Mouse (Mus musculus): ENCODE results near the gene Slc41a2. TPM values are rescaled to one million over a fixed set of nuclear protein-coding genes. Genes with fewer than 3 reads are reported as not detected.

Slc41a2 gene
- polyA plus RNA-seq, 1 experiment from 2014 or later: 0.08 TPM

DNA sequence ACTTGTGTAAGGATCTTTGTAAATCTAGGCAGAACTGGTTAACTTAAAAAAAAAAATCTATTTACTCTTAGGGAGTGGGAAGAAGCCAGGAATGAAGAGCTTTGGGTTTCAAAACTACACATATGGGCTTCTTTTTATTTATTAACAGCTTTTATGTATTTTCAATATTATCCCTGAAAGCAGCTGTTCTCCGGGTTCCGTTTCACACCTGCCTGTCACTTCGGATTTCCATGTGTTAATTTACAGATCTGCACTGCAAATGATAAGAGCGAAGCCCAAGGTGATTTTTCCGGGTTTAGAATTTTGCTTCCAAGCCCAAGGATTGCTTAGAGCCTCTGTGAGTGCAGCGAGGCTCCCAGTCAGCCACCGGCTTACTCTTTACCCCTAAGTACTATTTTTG, 129.2 kb downstream of the Slc41a2 start:
- ATAC-seq (replicated peaks; ENCODE audit: low FRiP score) (no peak), DNase-seq (ENCODE audit: low spot score) (no peak)
- Histone ChIP-seq H3K4me2 (no peak overlapping the region), H3K36me3 (ENCODE audit: control insufficient read depth, insufficient read depth, low read length) (no peaks in the 10 kb centered on the region), H3K27me3 (replicated peaks; ENCODE audit: control insufficient read depth, insufficient read depth, low read length) (no peaks in the 10 kb centered on the region), H3K4me1 (replicated peaks; ENCODE audit: control insufficient read depth, insufficient read depth, low read length) (no peaks in the 10 kb centered on the region), H3K9ac (ENCODE audit: low read depth, low read length) (no peak overlapping the region), H3K4me3 (ENCODE audit: low read depth, low read length) (no peak overlapping the region), H3K9me3 (ENCODE audit: control insufficient read depth, low read length) (peaks cover 3% of the 10 kb centered on the region; the same call in 1 of the 2 replicates), H3K27ac (ENCODE audit: low read depth, low read length) (no peak overlapping the region)
- 79% methylated on average over 7 of the region's 7 CpGs for WGBS

DNA sequence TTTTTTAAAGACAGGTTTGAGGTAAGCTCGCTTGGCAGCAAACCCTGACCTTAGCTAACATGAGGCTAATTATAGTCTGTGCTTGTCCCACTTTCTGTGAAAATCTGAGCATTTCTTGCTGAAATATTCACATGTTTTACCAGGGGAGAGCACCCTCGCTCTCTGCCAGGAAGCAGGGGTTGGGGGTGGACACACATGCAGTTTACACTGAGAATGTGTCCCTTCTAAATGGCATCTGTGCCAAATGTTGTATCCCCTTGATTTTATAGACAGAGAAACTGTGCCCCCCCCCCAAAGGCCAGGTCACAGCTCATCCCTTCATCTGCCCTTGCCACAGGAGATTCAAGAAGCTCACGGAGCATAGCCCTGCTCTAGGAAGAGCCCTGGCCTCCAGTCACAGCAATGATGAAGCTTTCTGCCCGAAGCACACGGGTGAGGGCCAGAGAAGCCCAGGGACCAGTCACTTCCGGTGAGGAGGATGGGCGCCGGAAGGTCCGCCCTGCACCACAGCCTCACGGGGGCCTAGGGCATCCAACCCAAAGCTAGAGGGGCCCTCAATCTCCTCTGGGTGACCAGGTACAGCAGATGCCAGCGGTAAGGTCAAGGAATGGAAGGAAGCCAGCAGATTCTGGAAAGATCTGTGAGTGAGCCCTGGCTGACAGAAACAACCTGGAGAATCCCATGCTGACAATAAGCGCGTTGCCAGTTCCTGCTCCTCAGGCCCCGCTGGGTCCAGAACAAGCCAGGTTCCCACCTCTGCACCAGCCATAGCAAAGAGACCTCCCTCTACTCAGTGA, 134.6 kb downstream of the Slc41a2 start:
- H3K9ac ChIP-seq (ENCODE audit: low read depth, low read length): no peak overlapping the region

DNA sequence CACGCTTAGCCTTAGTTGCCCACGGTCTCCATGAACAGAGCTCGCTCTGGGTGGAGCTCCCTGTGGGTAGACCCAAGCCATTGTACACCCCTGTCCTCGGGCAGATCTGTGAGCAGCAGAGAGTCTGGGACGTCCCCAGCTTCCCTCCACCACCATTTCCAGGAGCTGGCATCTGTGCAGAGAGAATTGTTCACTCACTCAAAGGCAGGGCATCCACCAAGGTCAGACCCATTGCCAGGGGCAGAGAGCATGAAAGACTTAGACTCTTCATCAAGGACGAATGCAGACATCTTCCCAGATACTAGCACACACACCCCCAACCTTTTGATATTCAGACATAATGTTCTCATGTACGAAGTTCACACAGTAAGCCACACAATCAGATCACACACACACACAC, 136.2 kb downstream of the Slc41a2 start:
- no peak overlapping the region for H3K27ac ChIP-seq (ENCODE audit: low read depth, low read length)
- WGBS: 73% methylated on average over 7 of the region's 7 CpGs
- DNase-seq (ENCODE audit: low spot score): no peak
- no peaks in the 10 kb centered on the region for H3K36me3 ChIP-seq (ENCODE audit: control insufficient read depth, insufficient read depth, low read length)
- H3K9me3 ChIP-seq (ENCODE audit: control insufficient read depth, low read length): no peaks in the 10 kb centered on the region
- H3K4me1 ChIP-seq (replicated peaks; ENCODE audit: control insufficient read depth, insufficient read depth, low read length): no peaks in the 10 kb centered on the region; the same call in 1 of the 2 replicates
- no peak overlapping the region for H3K4me3 ChIP-seq (ENCODE audit: low read depth, low read length)
- no peak overlapping the region for H3K4me2 ChIP-seq
- H3K9ac ChIP-seq (ENCODE audit: low read depth, low read length): no peak overlapping the region
- no peaks in the 10 kb centered on the region for H3K27me3 ChIP-seq (replicated peaks; ENCODE audit: control insufficient read depth, insufficient read depth, low read length)
- no peak for ATAC-seq (replicated peaks; ENCODE audit: low FRiP score)

More for the DNA sequence above, 134.6 kb downstream of the Slc41a2 start:
- Histone ChIP-seq H3K4me1 (replicated peaks; ENCODE audit: control insufficient read depth, insufficient read depth, low read length) (no peaks in the 10 kb centered on the region), H3K27ac (ENCODE audit: low read depth, low read length) (no peak overlapping the region), H3K4me3 (ENCODE audit: low read depth, low read length) (no peak overlapping the region), H3K4me2 (no peak overlapping the region), H3K9me3 (ENCODE audit: control insufficient read depth, low read length) (no peaks in the 10 kb centered on the region), H3K36me3 (ENCODE audit: control insufficient read depth, insufficient read depth, low read length) (no peaks in the 10 kb centered on the region), H3K27me3 (replicated peaks; ENCODE audit: control insufficient read depth, insufficient read depth, low read length) (no peaks in the 10 kb centered on the region)
- ATAC-seq (replicated peaks; ENCODE audit: low FRiP score): no peak
- DNase-seq (ENCODE audit: low spot score): no peak
- 80% methylated on average over 14 of the region's 14 CpGs for WGBS

DNA sequence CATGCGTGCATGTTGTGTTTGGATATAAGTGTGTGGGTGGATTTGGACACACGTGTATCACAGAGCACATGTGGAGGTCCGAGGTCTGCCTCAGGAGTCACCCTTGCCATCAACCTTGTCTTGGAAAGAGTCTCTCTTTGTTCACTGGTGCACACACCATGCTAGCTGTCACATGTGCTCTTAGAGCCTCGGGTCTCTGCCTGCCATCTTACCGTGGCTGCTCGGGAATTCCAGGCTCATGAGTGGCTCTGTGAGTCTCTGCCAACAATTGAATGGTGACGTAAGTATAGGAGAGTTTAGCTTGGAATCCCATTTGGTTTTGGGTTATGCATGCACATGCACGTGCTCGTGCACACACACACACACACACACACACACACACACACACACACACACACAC, 138.4 kb downstream of the Slc41a2 start:
- Histone ChIP-seq H3K4me2 (no peak overlapping the region), H3K9ac (ENCODE audit: low read depth, low read length) (no peak overlapping the region), H3K4me1 (replicated peaks; ENCODE audit: control insufficient read depth, insufficient read depth, low read length) (no peaks in the 10 kb centered on the region; the same call in 1 of the 2 replicates), H3K27ac (ENCODE audit: low read depth, low read length) (no peak overlapping the region), H3K27me3 (replicated peaks; ENCODE audit: control insufficient read depth, insufficient read depth, low read length) (no peaks in the 10 kb centered on the region), H3K4me3 (ENCODE audit: low read depth, low read length) (no peak overlapping the region), H3K36me3 (ENCODE audit: control insufficient read depth, insufficient read depth, low read length) (no peaks in the 10 kb centered on the region), H3K9me3 (ENCODE audit: control insufficient read depth, low read length) (no peaks in the 10 kb centered on the region)
- ATAC-seq (replicated peaks; ENCODE audit: low FRiP score): no peak
- no peak for DNase-seq (ENCODE audit: low spot score)
- 83% methylated on average over 9 of the region's 9 CpGs for WGBS

DNA sequence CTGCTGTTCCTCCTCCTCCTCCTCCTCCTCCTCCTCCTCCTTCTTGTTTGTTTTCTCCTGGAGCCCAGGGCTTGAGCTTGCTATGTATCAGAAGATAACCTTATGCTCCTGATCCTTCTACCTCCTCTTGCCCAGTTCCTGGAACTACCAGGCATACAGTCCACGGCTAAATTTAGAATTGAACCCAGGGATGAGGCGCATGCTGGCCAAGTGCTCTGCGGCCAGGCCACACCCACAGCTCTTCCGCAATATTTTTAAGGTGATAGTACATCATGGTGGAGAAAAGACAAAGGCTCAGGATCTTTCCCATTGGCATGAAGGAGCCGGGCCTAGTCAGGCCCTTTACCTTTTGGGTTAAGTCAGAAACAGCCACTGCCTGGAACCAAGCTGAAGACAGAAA, 139.0 kb downstream of the Slc41a2 start:
- Histone ChIP-seq H3K27ac (ENCODE audit: low read depth, low read length) (no peak overlapping the region), H3K36me3 (ENCODE audit: control insufficient read depth, insufficient read depth, low read length) (no peaks in the 10 kb centered on the region), H3K9me3 (ENCODE audit: control insufficient read depth, low read length) (no peaks in the 10 kb centered on the region), H3K4me1 (replicated peaks; ENCODE audit: control insufficient read depth, insufficient read depth, low read length) (no peaks in the 10 kb centered on the region; the same call in 1 of the 2 replicates), H3K27me3 (replicated peaks; ENCODE audit: control insufficient read depth, insufficient read depth, low read length) (no peaks in the 10 kb centered on the region), H3K9ac (ENCODE audit: low read depth, low read length) (no peak overlapping the region), H3K4me3 (ENCODE audit: low read depth, low read length) (no peak overlapping the region), H3K4me2 (no peak overlapping the region)
- 53% methylated on average over 5 of the region's 5 CpGs for WGBS
- DNase-seq (ENCODE audit: low spot score) (no peak), ATAC-seq (replicated peaks; ENCODE audit: low FRiP score) (no peak)

DNA sequence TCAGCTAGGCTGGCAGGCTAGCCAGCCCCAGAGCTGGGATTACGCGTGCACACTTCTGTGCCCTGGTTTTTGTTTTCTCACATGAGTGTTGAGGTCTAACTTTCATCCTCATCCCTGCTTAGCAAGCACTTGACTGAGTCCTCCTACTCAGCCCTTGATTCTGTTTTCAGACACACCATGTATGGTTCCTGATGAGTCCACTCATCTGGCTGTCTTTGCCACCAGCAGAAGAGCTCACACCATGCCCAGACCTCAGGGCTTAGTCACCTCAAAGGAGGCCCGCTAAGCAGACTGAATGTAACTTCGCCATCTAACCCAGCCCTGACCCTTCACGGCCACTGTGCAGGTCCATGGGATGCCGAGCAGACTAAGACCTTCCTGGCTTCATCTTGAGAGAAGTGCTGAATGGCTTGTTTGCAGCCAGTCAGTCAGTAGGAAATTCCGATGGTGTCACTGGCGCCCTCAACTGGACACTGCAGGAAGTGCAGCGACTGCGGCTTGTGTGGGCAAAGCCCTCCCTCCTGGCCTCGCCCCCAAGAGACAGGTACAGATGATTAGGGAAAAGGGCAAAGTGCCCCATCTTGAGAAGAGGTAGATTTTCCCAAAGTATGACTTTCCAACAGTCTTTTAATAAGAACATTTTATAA, 139.9 kb downstream of the Slc41a2 start:
- H3K27ac ChIP-seq (ENCODE audit: low read depth, low read length): no peak overlapping the region
- H3K36me3 ChIP-seq (ENCODE audit: control insufficient read depth, insufficient read depth, low read length): no peaks in the 10 kb centered on the region
- WGBS: 46% methylated on average over 11 of the region's 11 CpGs
- H3K27me3 ChIP-seq (replicated peaks; ENCODE audit: control insufficient read depth, insufficient read depth, low read length): no peaks in the 10 kb centered on the region
- ATAC-seq (replicated peaks; ENCODE audit: low FRiP score) (peak; percentile 38), DNase-seq (ENCODE audit: low spot score) (peak; percentile 68)
- H3K9me3 ChIP-seq (ENCODE audit: control insufficient read depth, low read length): no peaks in the 10 kb centered on the region
- no peak overlapping the region for H3K4me2 ChIP-seq
- no peaks in the 10 kb centered on the region; the same call in 1 of the 2 replicates for H3K4me1 ChIP-seq (replicated peaks; ENCODE audit: control insufficient read depth, insufficient read depth, low read length)
- H3K9ac ChIP-seq (ENCODE audit: low read depth, low read length): no peak overlapping the region
- H3K4me3 ChIP-seq (ENCODE audit: low read depth, low read length): no peak overlapping the region

DNA sequence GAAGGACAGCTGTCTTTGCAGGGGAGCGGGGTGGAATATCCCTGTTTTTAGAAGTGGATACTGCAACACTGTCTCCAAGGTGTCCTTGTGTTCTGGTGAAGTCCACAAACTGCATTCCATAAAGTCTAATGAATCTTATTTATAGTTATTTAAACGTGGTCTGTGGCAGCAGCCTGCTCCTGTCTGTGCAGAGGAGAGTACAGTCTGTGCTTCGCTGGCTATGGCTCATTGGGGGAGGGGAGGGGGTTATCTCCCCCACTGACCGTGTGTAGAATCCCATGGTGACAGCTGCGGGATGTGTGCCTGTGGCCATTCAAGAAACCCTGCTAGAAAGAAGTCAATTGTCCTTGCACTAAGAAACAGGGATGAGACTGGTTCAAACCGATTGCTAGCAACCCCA, 145.7 kb downstream of the Slc41a2 start:
- 72% methylated on average over 6 of the region's 6 CpGs for WGBS
- no peak for ATAC-seq (replicated peaks; ENCODE audit: low FRiP score)

DNA sequence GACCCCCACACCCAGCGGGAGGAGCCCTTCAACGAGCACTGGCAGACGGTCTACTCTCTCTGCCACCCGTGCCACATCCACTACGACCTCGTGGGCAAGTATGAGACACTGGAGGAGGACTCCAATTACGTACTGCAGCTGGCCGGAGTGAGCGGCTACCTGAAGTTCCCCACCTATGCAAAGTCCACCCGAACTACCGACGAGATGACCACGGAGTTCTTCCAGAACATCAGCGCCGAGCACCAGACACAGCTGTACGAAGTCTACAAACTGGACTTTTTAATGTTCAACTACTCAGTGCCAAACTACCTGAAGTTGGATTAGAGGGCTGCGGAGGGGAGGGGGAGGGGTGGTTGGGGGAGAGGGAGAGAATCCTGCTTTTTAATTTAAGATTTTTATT, 146.2 kb downstream of the Slc41a2 start:
- Histone ChIP-seq H3K4me3 (ENCODE audit: low read depth, low read length) (no peak overlapping the region), H3K36me3 (ENCODE audit: control insufficient read depth, insufficient read depth, low read length) (no peaks in the 10 kb centered on the region), H3K27ac (ENCODE audit: low read depth, low read length) (no peak overlapping the region), H3K9ac (ENCODE audit: low read depth, low read length) (no peak overlapping the region), H3K27me3 (replicated peaks; ENCODE audit: control insufficient read depth, insufficient read depth, low read length) (no peaks in the 10 kb centered on the region), H3K4me2 (no peak overlapping the region), H3K4me1 (replicated peaks; ENCODE audit: control insufficient read depth, insufficient read depth, low read length) (peaks cover 9% of the 10 kb centered on the region; the same call in 1 of the 2 replicates), H3K9me3 (ENCODE audit: control insufficient read depth, low read length) (0 out of 2 replicates have a peak, but pooled peaks cover 3% of the 10 kb centered on the region)
- DNase-seq (ENCODE audit: low spot score) (no peak), ATAC-seq (replicated peaks; ENCODE audit: low FRiP score) (no peak)
- 92% methylated on average over 17 of the region's 17 CpGs for WGBS

More for the DNA sequence above, 145.7 kb downstream of the Slc41a2 start:
- no peak overlapping the region for H3K4me2 ChIP-seq
- no peak overlapping the region for H3K27ac ChIP-seq (ENCODE audit: low read depth, low read length)
- H3K36me3 ChIP-seq (ENCODE audit: control insufficient read depth, insufficient read depth, low read length): no peaks in the 10 kb centered on the region
- H3K9ac ChIP-seq (ENCODE audit: low read depth, low read length): no peak overlapping the region
- H3K4me1 ChIP-seq (replicated peaks; ENCODE audit: control insufficient read depth, insufficient read depth, low read length): peaks cover 6% of the 10 kb centered on the region; the same call in 1 of the 2 replicates
- DNase-seq (ENCODE audit: low spot score): no peak
- no peak overlapping the region for H3K4me3 ChIP-seq (ENCODE audit: low read depth, low read length)
- 0 out of 2 replicates have a peak, but pooled peaks cover 3% of the 10 kb centered on the region for H3K9me3 ChIP-seq (ENCODE audit: control insufficient read depth, low read length)
- no peaks in the 10 kb centered on the region for H3K27me3 ChIP-seq (replicated peaks; ENCODE audit: control insufficient read depth, insufficient read depth, low read length)
